Mouse (Mus musculus): Measurements from ENCODE around the gene Abca6.

- no peak for TF ChIP-seq CTCF (IDR thresholded peaks at IDR 0.05; ENCODE audit: low read depth, low read length)
- no peak for TF ChIP-seq POLR2A (IDR thresholded peaks at IDR 0.05; ENCODE audit: extremely low read depth, insufficient read depth, low read length)
These were observed 56.3 kb downstream of the Abca6 start for GRCm38 (mm10) chr11:110195310-110195709.

Measured in liver, adult 2 months (tissue).